Mouse (Mus musculus): ENCODE data around the gene Marc2. TPM values are rescaled to one million over a fixed set of nuclear protein-coding genes. Genes with fewer than 3 reads are reported as not detected.

Gene Marc2
- total RNA-seq (2021): 269 and 327 TPM in 2 replicates
- long read RNA-seq, experiment 1, transcript Marc2-201 (8 exons, 1,917 nt): major isoform, 187 of 194 reads
- long read RNA-seq, experiment 1, partial matches to known transcripts: 2 of 194 reads
- long read RNA-seq, experiment 1, other reads (novel, unspliced or antisense): 3 of 194 reads
- long read RNA-seq, experiment 2, transcript Marc2-201 (8 exons, 1,917 nt): major isoform, 207 of 216 reads
- long read RNA-seq, experiment 2, partial matches to known transcripts: 3 of 216 reads
- long read RNA-seq, experiment 2, other reads (novel, unspliced or antisense): 5 of 216 reads

GRCm38 (mm10) chr1:184846092-184846750, at the start of gene Marc2:
Gene Marc2 (minus strand): TSS chr1:184846451.
- no peak for DNase-seq

GRCm38 (mm10) chr1:184891998-184892397, 45.7 kb upstream of the Marc2 start:
- no peak for DNase-seq

GRCm38 (mm10) chr1:184889454-184889853, 43.2 kb upstream of the Marc2 start:
- peak; percentile 34 for DNase-seq

GRCm38 (mm10) chr1:184886160-184886559, 39.9 kb upstream of the Marc2 start:
- peak; percentile 0 for DNase-seq

- peak; percentile 89 for DNase-seq
These were observed 36.3 kb upstream of the Marc2 start, which contains the start of gene C130074G19Rik for GRCm38 (mm10) chr1:184882281-184883268. Gene C130074G19Rik (minus strand): TSS chr1:184883218.

GRCm38 (mm10) chr1:184881861-184882260, 35.6 kb upstream of the Marc2 start:
- DNase-seq: no peak

GRCm38 (mm10) chr1:184881211-184881610, 35.0 kb upstream of the Marc2 start:
- DNase-seq: no peak

- no peak for DNase-seq
These were observed 32.6 kb upstream of the Marc2 start for GRCm38 (mm10) chr1:184878860-184879259.

- no peak for DNase-seq
These were observed 31.1 kb upstream of the Marc2 start for GRCm38 (mm10) chr1:184877306-184877705.

GRCm38 (mm10) chr1:184873910-184874309, 27.7 kb upstream of the Marc2 start:
- DNase-seq: peak; percentile 43

- DNase-seq: no peak
These were observed 26.0 kb upstream of the Marc2 start for GRCm38 (mm10) chr1:184872069-184872819.

GRCm38 (mm10) chr1:184871506-184871905, 25.3 kb upstream of the Marc2 start:
- DNase-seq: peak; percentile 48

- no peak for DNase-seq
These were observed 24.6 kb upstream of the Marc2 start for GRCm38 (mm10) chr1:184870646-184871385.

- DNase-seq: peak; percentile 81
These were observed 23.8 kb upstream of the Marc2 start for GRCm38 (mm10) chr1:184869939-184870565.

- no peak for DNase-seq
These were observed 21.4 kb upstream of the Marc2 start for GRCm38 (mm10) chr1:184867640-184868120.

GRCm38 (mm10) chr1:184864381-184864801, 18.1 kb upstream of the Marc2 start:
- peak; percentile 68 for DNase-seq

GRCm38 (mm10) chr1:184862636-184863035, 16.4 kb upstream of the Marc2 start:
- no peak for DNase-seq

GRCm38 (mm10) chr1:184861551-184861950, 15.3 kb upstream of the Marc2 start:
- DNase-seq: no peak

GRCm38 (mm10) chr1:184860276-184860675, 14.0 kb upstream of the Marc2 start:
- peak; percentile 46 for DNase-seq

- DNase-seq: no peak
These were observed 12.0 kb upstream of the Marc2 start for GRCm38 (mm10) chr1:184858253-184858652.

Data from adrenal gland, postnatal 14 days (tissue).